Mouse (Mus musculus): ENCODE results near the gene Scyl2.

GRCm38 (mm10) chr10:89665679-89666078, 20.4 kb downstream of the Scyl2 start:
- TF ChIP-seq CTCF (IDR thresholded peaks at IDR 0.05; ENCODE audit: low read depth) (no peak), EP300 (IDR thresholded peaks at IDR 0.05; ENCODE audit: low read depth) (no peak)
